Mouse (Mus musculus): ENCODE data around the gene Taf4. TPM values are rescaled to one million over a fixed set of nuclear protein-coding genes. Genes with fewer than 3 reads are reported as not detected.

Gene Taf4
- total and polyA plus RNA-seq, 3 experiments, result 6.3 to 21.8 TPM; not detected in 1

DNA sequence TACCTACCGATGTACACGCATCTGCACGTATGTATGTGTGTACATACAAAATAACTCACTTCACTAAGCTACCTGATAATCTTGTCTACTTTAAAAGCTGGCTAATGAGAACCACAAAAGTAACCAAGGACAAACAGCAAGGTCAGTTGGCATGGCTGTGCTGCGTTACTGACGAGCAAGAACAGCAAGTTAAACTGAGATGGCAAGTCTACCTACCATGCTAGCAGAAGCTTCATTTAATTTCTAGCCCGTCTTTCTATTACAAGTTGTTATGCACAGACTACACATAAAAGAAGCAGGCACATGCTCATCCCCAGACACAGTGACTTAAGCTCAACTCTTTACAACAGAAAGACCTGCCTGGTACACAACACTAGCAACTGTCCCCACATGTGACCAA, 29.9 kb downstream of the Taf4 start:
- Histone ChIP-seq H3K36me3 (ENCODE audit: control insufficient read depth in 1 of 2, insufficient read depth in 2 of 2, low read length in 2 of 2) (peaks cover 0 to 19% of the 10 kb centered on the region in 2 experiments; a peak in 2 of 4 replicates), H3K4me3 (ENCODE audit: control insufficient read depth in 1 of 2, insufficient read depth in 1 of 2, low read depth in 2 of 2, low read length in 2 of 2) (no peak overlapping the region), H3K9me3 (replicated peaks; ENCODE audit: insufficient read depth, low read length) (no peaks in the 10 kb centered on the region), H3K4me1 (ENCODE audit: control insufficient read depth in 1 of 2, insufficient read depth in 2 of 2, low read length in 2 of 2) (peaks cover 9 to 26% of the 10 kb centered on the region in 2 experiments), H3K27me3 (ENCODE audit: control insufficient read depth in 1 of 2, insufficient read depth in 2 of 2, low read length in 2 of 2) (no peaks in the 10 kb centered on the region), H3K79me2 (ENCODE audit: control insufficient read depth, insufficient read depth, low read length, poor library complexity) (peaks cover 84% of the 10 kb centered on the region), H3K27ac (ENCODE audit: control insufficient read depth, low read depth, low read length) (no peak overlapping the region), H3K9ac (ENCODE audit: control insufficient read depth, low read depth, low read length, poor library complexity, severe bottlenecking) (no peak overlapping the region)
- no peak for TF ChIP-seq MAFK (IDR thresholded peaks at IDR 0.05; ENCODE audit: borderline replicate concordance, low read depth, low read length)
- TF ChIP-seq CTCF (IDR thresholded peaks at IDR 0.05 in 2 of 3, conservative IDR thresholded peaks at IDR 0.05 in 1 of 3; ENCODE audit: control insufficient read depth in 1 of 3, insufficient read depth in 1 of 3, low read depth in 2 of 3, low read length in 3 of 3, poor library complexity in 1 of 3, severe bottlenecking in 1 of 3), result no peak
- no peak for DNase-seq (ENCODE audit: low read depth, low spot score)

DNA sequence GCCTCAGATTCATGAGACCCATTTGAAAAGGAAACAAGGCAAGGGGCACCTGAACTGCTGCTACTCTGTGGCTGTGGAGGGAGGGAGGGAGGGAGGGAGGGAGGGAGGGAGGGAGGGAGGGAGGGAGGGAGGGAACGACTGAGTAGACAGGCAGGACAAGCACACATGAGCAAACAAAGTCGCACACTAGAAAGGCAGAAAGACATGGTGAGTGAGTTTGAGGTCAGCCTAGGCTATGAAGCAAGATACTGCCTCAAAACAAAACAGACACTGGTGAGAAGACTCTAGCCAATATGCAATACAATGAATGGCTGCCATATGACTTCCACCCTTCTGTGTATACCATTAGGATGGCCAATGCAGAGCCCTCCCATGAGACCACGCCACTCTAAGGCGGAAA, 31.4 kb downstream of the Taf4 start:
- Histone ChIP-seq H3K27me3 (ENCODE audit: control insufficient read depth in 1 of 2, insufficient read depth in 2 of 2, low read length in 2 of 2) (no peaks in the 10 kb centered on the region), H3K9ac (ENCODE audit: control insufficient read depth, low read depth, low read length, poor library complexity, severe bottlenecking) (no peak overlapping the region), H3K79me2 (ENCODE audit: control insufficient read depth, insufficient read depth, low read length, poor library complexity) (peaks cover 85% of the 10 kb centered on the region), H3K27ac (ENCODE audit: control insufficient read depth, low read depth, low read length) (no peak overlapping the region), H3K36me3 (ENCODE audit: control insufficient read depth in 1 of 2, insufficient read depth in 2 of 2, low read length in 2 of 2) (peaks cover 0 to 11% of the 10 kb centered on the region in 2 experiments; a peak in 2 of 4 replicates), H3K9me3 (replicated peaks; ENCODE audit: insufficient read depth, low read length) (no peaks in the 10 kb centered on the region), H3K4me1 (ENCODE audit: control insufficient read depth in 1 of 2, insufficient read depth in 2 of 2, low read length in 2 of 2) (peaks cover 4 to 16% of the 10 kb centered on the region in 2 experiments), H3K4me3 (ENCODE audit: control insufficient read depth in 1 of 2, insufficient read depth in 1 of 2, low read depth in 2 of 2, low read length in 2 of 2) (no peak overlapping the region)
- no peak for DNase-seq (ENCODE audit: low read depth, low spot score)
- TF ChIP-seq MXI1 (IDR thresholded peaks at IDR 0.05; ENCODE audit: low read depth, low read length) (no peak), RCOR1 (IDR thresholded peaks at IDR 0.05; ENCODE audit: low read depth, low read length) (no peak), UBTF (IDR thresholded peaks at IDR 0.05; ENCODE audit: borderline replicate concordance, insufficient read depth, low read depth, low read length) (no peak), USF1 (IDR thresholded peaks at IDR 0.05; ENCODE audit: low read depth, low read length) (no peak), CTCF (IDR thresholded peaks at IDR 0.05 in 2 of 3, conservative IDR thresholded peaks at IDR 0.05 in 1 of 3; ENCODE audit: control insufficient read depth in 1 of 3, insufficient read depth in 1 of 3, low read depth in 2 of 3, low read length in 3 of 3, poor library complexity in 1 of 3, severe bottlenecking in 1 of 3) (no peak), CHD2 (IDR thresholded peaks at IDR 0.05; ENCODE audit: low read length) (no peak), ZC3H11A (IDR thresholded peaks at IDR 0.05; ENCODE audit: low read depth, low read length) (no peak), TAL1 (IDR thresholded peaks at IDR 0.05; ENCODE audit: low read length) (no peak), SMC3 (IDR thresholded peaks at IDR 0.05; ENCODE audit: low read depth, low read length) (no peak)

DNA sequence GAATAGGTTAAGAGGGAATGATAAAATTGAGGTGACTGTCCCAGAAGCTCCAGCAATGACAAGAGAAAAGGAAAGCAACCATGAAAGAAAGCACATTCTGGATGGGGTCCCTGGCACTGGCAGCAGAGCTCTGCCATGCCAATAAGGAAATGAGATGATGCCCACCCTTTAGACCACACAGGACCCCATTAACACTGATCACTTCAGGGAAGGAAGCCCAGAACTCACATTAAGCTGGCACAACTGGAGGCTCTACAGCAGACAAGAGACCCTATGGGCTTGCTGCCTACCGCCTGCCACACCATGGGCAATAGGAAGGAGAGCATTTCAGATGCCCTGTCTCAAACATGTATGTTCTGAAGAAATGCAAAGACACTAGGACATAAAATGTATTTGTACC, 34.8 kb downstream of the Taf4 start:
- Histone ChIP-seq H3K27me3 (ENCODE audit: control insufficient read depth in 1 of 2, insufficient read depth in 2 of 2, low read length in 2 of 2) (no peaks in the 10 kb centered on the region), H3K79me2 (ENCODE audit: control insufficient read depth, insufficient read depth, low read length, poor library complexity) (peaks cover 67% of the 10 kb centered on the region), H3K9ac (ENCODE audit: control insufficient read depth, low read depth, low read length, poor library complexity, severe bottlenecking) (no peak overlapping the region), H3K36me3 (ENCODE audit: control insufficient read depth in 1 of 2, insufficient read depth in 2 of 2, low read length in 2 of 2) (peaks cover 0 to 3% of the 10 kb centered on the region in 2 experiments; a peak in 1 of 4 replicates), H3K9me3 (replicated peaks; ENCODE audit: insufficient read depth, low read length) (no peaks in the 10 kb centered on the region), H3K4me3 (ENCODE audit: control insufficient read depth in 1 of 2, insufficient read depth in 1 of 2, low read depth in 2 of 2, low read length in 2 of 2) (no peak overlapping the region), H3K4me1 (ENCODE audit: control insufficient read depth in 1 of 2, insufficient read depth in 2 of 2, low read length in 2 of 2) (no peaks in the 10 kb centered on the region), H3K27ac (ENCODE audit: control insufficient read depth, low read depth, low read length) (no peak overlapping the region)
- no peak for DNase-seq (ENCODE audit: low read depth, low spot score)
- no peak for TF ChIP-seq USF1 (IDR thresholded peaks at IDR 0.05; ENCODE audit: low read depth, low read length)
- TF ChIP-seq UBTF (IDR thresholded peaks at IDR 0.05; ENCODE audit: borderline replicate concordance, insufficient read depth, low read depth, low read length), result no peak
- TF ChIP-seq ZNF384 (IDR thresholded peaks at IDR 0.05; ENCODE audit: low read depth, low read length), result no peak
- no peak for TF ChIP-seq BHLHE40 (IDR thresholded peaks at IDR 0.05; ENCODE audit: borderline replicate concordance, low read depth, low read length)
- TF ChIP-seq MYB (IDR thresholded peaks at IDR 0.05; ENCODE audit: low read depth, low read length), result no peak
- TF ChIP-seq CHD2 (IDR thresholded peaks at IDR 0.05; ENCODE audit: low read length), result no peak
- TF ChIP-seq ZC3H11A (IDR thresholded peaks at IDR 0.05; ENCODE audit: low read depth, low read length), result no peak
- TF ChIP-seq SIN3A (IDR thresholded peaks at IDR 0.05; ENCODE audit: low read length), result no peak
- TF ChIP-seq RCOR1 (IDR thresholded peaks at IDR 0.05; ENCODE audit: low read depth, low read length), result no peak
- TF ChIP-seq NELFE (IDR thresholded peaks at IDR 0.05; ENCODE audit: low read depth, low read length), result no peak
- no peak for TF ChIP-seq MXI1 (IDR thresholded peaks at IDR 0.05; ENCODE audit: low read depth, low read length)
- TF ChIP-seq POLR2AphosphoS2 (IDR thresholded peaks at IDR 0.05; ENCODE audit: low read length), result no peak
- TF ChIP-seq CHD1 (IDR thresholded peaks at IDR 0.05; ENCODE audit: low read depth, low read length), result no peak
- no peak for TF ChIP-seq HCFC1 (IDR thresholded peaks at IDR 0.05; ENCODE audit: low read depth, low read length)
- TF ChIP-seq USF2 (IDR thresholded peaks at IDR 0.05; ENCODE audit: borderline replicate concordance in 1 of 2, insufficient read depth in 1 of 2, low read depth in 1 of 2, low read length in 2 of 2), result no peak
- TF ChIP-seq GABPA (IDR thresholded peaks at IDR 0.05; ENCODE audit: low read depth, low read length), result no peak
- no peak for TF ChIP-seq POLR2A (IDR thresholded peaks at IDR 0.05; ENCODE audit: control insufficient read depth in 1 of 2, insufficient read depth in 1 of 2, low read depth in 1 of 2, low read length in 2 of 2, poor library complexity in 1 of 2)
- TF ChIP-seq GATA1 (IDR thresholded peaks at IDR 0.05; ENCODE audit: low read depth, low read length), result no peak
